Mouse (Mus musculus): Measurements from ENCODE around the gene Masp1. TPM values are rescaled to one million over a fixed set of nuclear protein-coding genes. Genes with fewer than 3 reads are reported as not detected.
A peak's percentile ranks its signal among the peaks of the same experiment; 100 is the strongest.

The Masp1 gene
- total and polyA plus RNA-seq, 2 experiments from 2014 or later = 6.6 to 9.8 TPM

DNA sequence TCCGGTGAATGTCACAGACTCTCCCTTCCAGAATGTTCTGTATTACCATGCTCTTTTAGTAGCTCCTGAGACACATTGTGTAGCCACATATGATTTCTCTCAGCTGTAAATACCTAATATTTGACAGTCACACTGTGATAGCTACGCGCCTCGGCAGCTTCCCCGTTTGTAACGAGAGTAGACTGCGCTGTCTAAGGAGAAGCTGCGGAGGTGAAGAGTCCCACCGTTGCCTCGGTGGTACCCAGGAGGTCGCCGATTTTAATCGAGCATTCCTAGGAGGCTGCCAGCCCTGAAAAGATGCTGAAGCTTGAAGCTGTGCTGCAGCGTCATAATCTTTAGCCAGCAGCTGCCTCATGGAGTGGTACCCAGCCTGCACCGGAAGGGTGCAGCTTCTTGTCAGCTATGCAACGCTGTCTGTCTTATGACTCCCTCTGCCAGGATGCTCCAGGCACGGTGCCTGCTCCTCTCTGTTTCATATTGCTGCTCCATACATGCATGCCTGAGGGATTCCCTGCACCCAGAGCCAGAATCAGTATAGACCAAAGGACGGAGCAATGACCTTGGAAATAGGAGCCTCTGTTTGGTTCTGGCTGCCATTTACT, 30.5 kb upstream of the Masp1 start:
- H3K4me2 ChIP-seq (ENCODE audit: low read depth, low read length) = no peak overlapping the region
- H3K4me3 ChIP-seq (ENCODE audit: low read depth, low read length) = no peak overlapping the region
- no peaks in the 10 kb centered on the region for H3K36me3 ChIP-seq (replicated peaks; ENCODE audit: control insufficient read depth, insufficient read depth, low read length)
- no peak for TF ChIP-seq EP300 (IDR thresholded peaks at IDR 0.05; ENCODE audit: low read depth)
- TF ChIP-seq CTCF (IDR thresholded peaks at IDR 0.05; ENCODE audit: low read depth) = no peak
- H3K27me3 ChIP-seq (ENCODE audit: control insufficient read depth, insufficient read depth, low read length) = 0 out of 2 replicates have a peak, but pooled peaks cover 4% of the 10 kb centered on the region
- no peak for ATAC-seq (ENCODE audit: insufficient read depth, low read depth)
- no peak overlapping the region for H3K9ac ChIP-seq (replicated peaks; ENCODE audit: low read depth, low read length)
- 82% methylated on average over 18 of the region's 18 CpGs for WGBS
- H3K4me1 ChIP-seq (ENCODE audit: control insufficient read depth, insufficient read depth) = no peaks in the 10 kb centered on the region
- no peak for DNase-seq (ENCODE audit: low spot score)
- no peaks in the 10 kb centered on the region for H3K9me3 ChIP-seq (replicated peaks; ENCODE audit: control insufficient read depth, low read length)
- H3K27ac ChIP-seq (ENCODE audit: low read depth) = no peak overlapping the region

- DNase-seq (ENCODE audit: low spot score) (peak; percentile 34), ATAC-seq (ENCODE audit: insufficient read depth, low read depth) (no peak)
- Histone ChIP-seq H3K27ac (ENCODE audit: low read depth) (no peak overlapping the region), H3K27me3 (ENCODE audit: control insufficient read depth, insufficient read depth, low read length) (0 out of 2 replicates have a peak, but pooled peaks cover 4% of the 10 kb centered on the region), H3K9ac (replicated peaks; ENCODE audit: low read depth, low read length) (no peak overlapping the region), H3K9me3 (replicated peaks; ENCODE audit: control insufficient read depth, low read length) (no peaks in the 10 kb centered on the region), H3K36me3 (replicated peaks; ENCODE audit: control insufficient read depth, insufficient read depth, low read length) (no peaks in the 10 kb centered on the region), H3K4me3 (ENCODE audit: low read depth, low read length) (no peak overlapping the region), H3K4me1 (ENCODE audit: control insufficient read depth, insufficient read depth) (no peaks in the 10 kb centered on the region), H3K4me2 (ENCODE audit: low read depth, low read length) (no peak overlapping the region)
- WGBS = 42% methylated on average over 8 of the region's 8 CpGs
- TF ChIP-seq CTCF (IDR thresholded peaks at IDR 0.05; ENCODE audit: low read depth) (peak; percentile 92), EP300 (IDR thresholded peaks at IDR 0.05; ENCODE audit: low read depth) (no peak)
Measured at GRCm38 (mm10) chr16:23550346-23550980, 29.8 kb upstream of the Masp1 start.

- no peak for DNase-seq (ENCODE audit: low spot score)
- no peak for ATAC-seq (ENCODE audit: insufficient read depth, low read depth)
- Histone ChIP-seq H3K4me2 (ENCODE audit: low read depth, low read length) (no peak overlapping the region), H3K36me3 (replicated peaks; ENCODE audit: control insufficient read depth, insufficient read depth, low read length) (no peaks in the 10 kb centered on the region), H3K4me3 (ENCODE audit: low read depth, low read length) (no peak overlapping the region), H3K4me1 (ENCODE audit: control insufficient read depth, insufficient read depth) (no peaks in the 10 kb centered on the region), H3K27ac (ENCODE audit: low read depth) (no peak overlapping the region), H3K9me3 (replicated peaks; ENCODE audit: control insufficient read depth, low read length) (no peaks in the 10 kb centered on the region), H3K27me3 (ENCODE audit: control insufficient read depth, insufficient read depth, low read length) (0 out of 2 replicates have a peak, but pooled peaks cover 4% of the 10 kb centered on the region), H3K9ac (replicated peaks; ENCODE audit: low read depth, low read length) (no peak overlapping the region)
- WGBS = 78% methylated on average over 4 of the region's 4 CpGs
- TF ChIP-seq EP300 (IDR thresholded peaks at IDR 0.05; ENCODE audit: low read depth) (no peak), CTCF (IDR thresholded peaks at IDR 0.05; ENCODE audit: low read depth) (no peak)
Measured at GRCm38 (mm10) chr16:23547783-23548182, 27.2 kb upstream of the Masp1 start.

DNA sequence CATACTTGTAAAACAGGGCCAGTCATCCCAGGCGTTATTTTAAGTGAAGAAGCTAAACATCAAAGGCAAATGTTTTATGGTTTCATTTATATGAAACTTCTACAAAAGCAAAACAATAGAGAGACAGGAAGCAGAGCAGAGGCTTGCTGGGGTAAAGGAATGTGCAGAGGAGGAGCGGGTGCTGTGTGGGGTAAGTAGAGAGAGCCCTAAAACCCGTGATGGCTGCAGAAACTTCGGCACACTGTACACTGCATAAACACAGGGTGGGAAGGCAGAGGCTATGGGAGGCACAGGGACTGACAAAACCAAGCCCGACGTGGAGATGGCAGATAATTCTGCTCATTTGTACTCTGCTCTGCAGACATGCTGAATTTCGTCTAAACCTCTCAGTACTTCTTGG, 23.7 kb upstream of the Masp1 start:
- H3K36me3 ChIP-seq (replicated peaks; ENCODE audit: control insufficient read depth, insufficient read depth, low read length) = no peaks in the 10 kb centered on the region
- H3K9me3 ChIP-seq (replicated peaks; ENCODE audit: control insufficient read depth, low read length) = no peaks in the 10 kb centered on the region
- no peak for ATAC-seq (ENCODE audit: insufficient read depth, low read depth)
- no peak overlapping the region for H3K9ac ChIP-seq (replicated peaks; ENCODE audit: low read depth, low read length)
- WGBS = 47% methylated on average over 7 of the region's 7 CpGs
- no peaks in the 10 kb centered on the region for H3K4me1 ChIP-seq (ENCODE audit: control insufficient read depth, insufficient read depth)
- H3K4me3 ChIP-seq (ENCODE audit: low read depth, low read length) = no peak overlapping the region
- no peak for DNase-seq (ENCODE audit: low spot score)
- TF ChIP-seq CTCF (IDR thresholded peaks at IDR 0.05; ENCODE audit: low read depth) (no peak), EP300 (IDR thresholded peaks at IDR 0.05; ENCODE audit: low read depth) (no peak)
- no peak overlapping the region for H3K27ac ChIP-seq (ENCODE audit: low read depth)
- H3K4me2 ChIP-seq (ENCODE audit: low read depth, low read length) = no peak overlapping the region
- no peaks in the 10 kb centered on the region for H3K27me3 ChIP-seq (ENCODE audit: control insufficient read depth, insufficient read depth, low read length)

DNA sequence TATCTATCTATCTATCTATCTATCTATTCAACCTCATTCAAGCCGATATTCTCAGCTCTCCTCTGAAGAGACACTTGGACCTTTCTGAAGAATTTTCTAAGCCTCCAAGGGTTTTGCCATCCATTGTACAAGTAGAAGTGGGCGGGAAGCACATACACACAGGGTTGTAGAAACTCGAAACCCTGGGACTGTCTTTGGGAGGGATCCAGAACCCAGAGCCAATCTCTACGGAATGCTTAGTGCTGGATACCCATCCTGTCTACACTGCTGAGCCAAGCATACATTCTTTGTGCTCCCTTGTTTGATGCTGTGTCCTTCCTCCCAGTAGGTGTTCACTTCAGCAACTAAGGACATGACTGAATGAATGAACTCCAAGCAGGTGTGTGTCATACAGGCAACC, 22.3 kb upstream of the Masp1 start:
- no peak overlapping the region for H3K4me2 ChIP-seq (ENCODE audit: low read depth, low read length)
- ATAC-seq (ENCODE audit: insufficient read depth, low read depth) = no peak
- H3K4me1 ChIP-seq (ENCODE audit: control insufficient read depth, insufficient read depth) = no peaks in the 10 kb centered on the region

More for the DNA sequence above, 22.3 kb upstream of the Masp1 start:
- Histone ChIP-seq H3K4me3 (ENCODE audit: low read depth, low read length) (no peak overlapping the region), H3K36me3 (replicated peaks; ENCODE audit: control insufficient read depth, insufficient read depth, low read length) (no peaks in the 10 kb centered on the region), H3K27ac (ENCODE audit: low read depth) (no peak overlapping the region), H3K9me3 (replicated peaks; ENCODE audit: control insufficient read depth, low read length) (no peaks in the 10 kb centered on the region), H3K27me3 (ENCODE audit: control insufficient read depth, insufficient read depth, low read length) (no peaks in the 10 kb centered on the region), H3K9ac (replicated peaks; ENCODE audit: low read depth, low read length) (no peak overlapping the region)
- DNase-seq (ENCODE audit: low spot score) = no peak
- no peak for TF ChIP-seq CTCF (IDR thresholded peaks at IDR 0.05; ENCODE audit: low read depth)
- TF ChIP-seq EP300 (IDR thresholded peaks at IDR 0.05; ENCODE audit: low read depth) = no peak
- 60% methylated on average over 4 of the region's 4 CpGs for WGBS

All from heart, postnatal 0 days (tissue).